Mouse (Mus musculus): ENCODE results near the gene Pla1a. TPM values are rescaled to one million over a fixed set of nuclear protein-coding genes. Genes with fewer than 3 reads are reported as not detected.

The Pla1a gene
- polyA plus RNA-seq, 1 experiment: 2.3 TPM

GRCm38 (mm10) chr16:38395060-38395730, 37.8 kb downstream of the Pla1a start:
- H3K4me3 ChIP-seq (ENCODE audit: insufficient read depth, low read length): no peak overlapping the region
- no peak overlapping the region for H3K27ac ChIP-seq (ENCODE audit: insufficient read depth, low read length)
- 0 out of 2 replicates have a peak, but pooled peaks cover 2% of the 10 kb centered on the region for H3K4me1 ChIP-seq (ENCODE audit: control insufficient read depth, insufficient read depth, low read length)
- TF ChIP-seq CTCF (IDR thresholded peaks at IDR 0.05; ENCODE audit: extremely low read depth, insufficient read depth, low read length): no peak
- no peak for TF ChIP-seq POLR2A (IDR thresholded peaks at IDR 0.05; ENCODE audit: extremely low read depth, insufficient read depth, low read length)

- H3K4me1 ChIP-seq (ENCODE audit: control insufficient read depth, insufficient read depth, low read length): no peaks in the 10 kb centered on the region
- H3K4me3 ChIP-seq (ENCODE audit: insufficient read depth, low read length): no peak overlapping the region
Observed at GRCm38 (mm10) chr16:38394191-38394618, 38.7 kb downstream of the Pla1a start.

GRCm38 (mm10) chr16:38392126-38392894, 40.6 kb downstream of the Pla1a start:
- no peaks in the 10 kb centered on the region for H3K4me1 ChIP-seq (ENCODE audit: control insufficient read depth, insufficient read depth, low read length)
- TF ChIP-seq POLR2A (IDR thresholded peaks at IDR 0.05; ENCODE audit: extremely low read depth, insufficient read depth, low read length) (no peak), CTCF (IDR thresholded peaks at IDR 0.05; ENCODE audit: extremely low read depth, insufficient read depth, low read length) (no peak)
- no peak overlapping the region for H3K4me3 ChIP-seq (ENCODE audit: insufficient read depth, low read length)
- H3K27ac ChIP-seq (ENCODE audit: insufficient read depth, low read length): 0 out of 2 replicates have a peak overlapping the region, but pooled peaks have one; percentile 2

More at GRCm38 (mm10) chr16:38394191-38394618, 38.7 kb downstream of the Pla1a start:
- no peak overlapping the region for H3K27ac ChIP-seq (ENCODE audit: insufficient read depth, low read length)
- TF ChIP-seq POLR2A (IDR thresholded peaks at IDR 0.05; ENCODE audit: extremely low read depth, insufficient read depth, low read length) (no peak), CTCF (IDR thresholded peaks at IDR 0.05; ENCODE audit: extremely low read depth, insufficient read depth, low read length) (no peak)

GRCm38 (mm10) chr16:38390322-38390721, 42.6 kb downstream of the Pla1a start:
- H3K27ac ChIP-seq (ENCODE audit: insufficient read depth, low read length): no peak overlapping the region
- TF ChIP-seq CTCF (IDR thresholded peaks at IDR 0.05; ENCODE audit: extremely low read depth, insufficient read depth, low read length) (no peak), POLR2A (IDR thresholded peaks at IDR 0.05; ENCODE audit: extremely low read depth, insufficient read depth, low read length) (no peak)
- no peak overlapping the region for H3K4me3 ChIP-seq (ENCODE audit: insufficient read depth, low read length)

GRCm38 (mm10) chr16:38389284-38389893, 43.6 kb downstream of the Pla1a start:
- Histone ChIP-seq H3K27ac (ENCODE audit: insufficient read depth, low read length) (no peak overlapping the region), H3K4me1 (ENCODE audit: control insufficient read depth, insufficient read depth, low read length) (no peaks in the 10 kb centered on the region), H3K4me3 (ENCODE audit: insufficient read depth, low read length) (no peak overlapping the region)
- TF ChIP-seq CTCF (IDR thresholded peaks at IDR 0.05; ENCODE audit: extremely low read depth, insufficient read depth, low read length): no peak
- no peak for TF ChIP-seq POLR2A (IDR thresholded peaks at IDR 0.05; ENCODE audit: extremely low read depth, insufficient read depth, low read length)

More at GRCm38 (mm10) chr16:38390322-38390721, 42.6 kb downstream of the Pla1a start:
- no peaks in the 10 kb centered on the region for H3K4me1 ChIP-seq (ENCODE audit: control insufficient read depth, insufficient read depth, low read length)

- TF ChIP-seq POLR2A (IDR thresholded peaks at IDR 0.05; ENCODE audit: extremely low read depth, insufficient read depth, low read length) (no peak), CTCF (IDR thresholded peaks at IDR 0.05; ENCODE audit: extremely low read depth, insufficient read depth, low read length) (no peak)
- no peaks in the 10 kb centered on the region for H3K4me1 ChIP-seq (ENCODE audit: control insufficient read depth, insufficient read depth, low read length)
- H3K4me3 ChIP-seq (ENCODE audit: insufficient read depth, low read length): no peak overlapping the region
- no peak overlapping the region for H3K27ac ChIP-seq (ENCODE audit: insufficient read depth, low read length)
Observed at GRCm38 (mm10) chr16:38388757-38389156, 44.2 kb downstream of the Pla1a start.

- Histone ChIP-seq H3K27ac (ENCODE audit: insufficient read depth, low read length) (no peak overlapping the region), H3K4me3 (ENCODE audit: insufficient read depth, low read length) (no peak overlapping the region), H3K4me1 (ENCODE audit: control insufficient read depth, insufficient read depth, low read length) (no peaks in the 10 kb centered on the region)
- no peak for TF ChIP-seq CTCF (IDR thresholded peaks at IDR 0.05; ENCODE audit: extremely low read depth, insufficient read depth, low read length)
- no peak for TF ChIP-seq POLR2A (IDR thresholded peaks at IDR 0.05; ENCODE audit: extremely low read depth, insufficient read depth, low read length)
Observed at GRCm38 (mm10) chr16:38387389-38387788, 45.6 kb downstream of the Pla1a start.

GRCm38 (mm10) chr16:38385700-38386099, 47.2 kb downstream of the Pla1a start:
- TF ChIP-seq CTCF (IDR thresholded peaks at IDR 0.05; ENCODE audit: extremely low read depth, insufficient read depth, low read length) (no peak), POLR2A (IDR thresholded peaks at IDR 0.05; ENCODE audit: extremely low read depth, insufficient read depth, low read length) (no peak)
- Histone ChIP-seq H3K27ac (ENCODE audit: insufficient read depth, low read length) (no peak overlapping the region), H3K4me1 (ENCODE audit: control insufficient read depth, insufficient read depth, low read length) (no peaks in the 10 kb centered on the region), H3K4me3 (ENCODE audit: insufficient read depth, low read length) (no peak overlapping the region)

- Histone ChIP-seq H3K4me3 (ENCODE audit: insufficient read depth, low read length) (no peak overlapping the region), H3K4me1 (ENCODE audit: control insufficient read depth, insufficient read depth, low read length) (no peaks in the 10 kb centered on the region), H3K27ac (ENCODE audit: insufficient read depth, low read length) (no peak overlapping the region)
- TF ChIP-seq CTCF (IDR thresholded peaks at IDR 0.05; ENCODE audit: extremely low read depth, insufficient read depth, low read length) (no peak), POLR2A (IDR thresholded peaks at IDR 0.05; ENCODE audit: extremely low read depth, insufficient read depth, low read length) (no peak)
Observed at GRCm38 (mm10) chr16:38385184-38385634, 47.7 kb downstream of the Pla1a start.

Data from cortical plate, adult 2 months (tissue).